Mouse (Mus musculus) ES-Bruce4 (cell line): ENCODE data around the gene Hsf4. TPM values are rescaled to one million over a fixed set of nuclear protein-coding genes. Genes with fewer than 3 reads are reported as not detected.

Source experiments
- H3K27ac ChIP-seq: 2 replicates; pipeline ENCODE4 v1.5.1; 2012; ENCODE audit warnings: low read length, inconsistent platforms; ENCODE audit not compliant: insufficient read depth
- H3K27me3 ChIP-seq: 2 replicates; pipeline ENCODE4 v1.6.1; 2012; ENCODE audit warnings: mild to moderate bottlenecking, low read length, inconsistent platforms; ENCODE audit not compliant: control insufficient read depth, poor library complexity, insufficient read depth, severe bottlenecking
- H3K36me3 ChIP-seq: 2 replicates; pipeline ENCODE4 v1.6.1; 2012; ENCODE audit warnings: inconsistent platforms, mild to moderate bottlenecking, low read length, moderate library complexity; ENCODE audit not compliant: control insufficient read depth, poor library complexity, insufficient read depth, severe bottlenecking
- H3K4me1 ChIP-seq: one replicate; pipeline ENCODE4 v1.8.1; 2011; ENCODE audit warnings: low read length; ENCODE audit not compliant: control insufficient read depth, insufficient read depth
- H3K4me3 ChIP-seq: 2 replicates; pipeline ENCODE4 v1.5.1; 2011; ENCODE audit warnings: low read depth, mild to moderate bottlenecking, low read length
- H3K9ac ChIP-seq: 2 replicates; pipeline ENCODE4 v1.6.1; 2012; ENCODE audit warnings: low read depth, mild to moderate bottlenecking, inconsistent platforms; ENCODE audit not compliant: poor library complexity, severe bottlenecking
- H3K9me3 ChIP-seq: replicated peaks from 2 replicates; pipeline ENCODE4 v1.6.1; 2012; ENCODE audit warnings: mild to moderate bottlenecking, low read length, inconsistent platforms; ENCODE audit not compliant: control insufficient read depth, poor library complexity, insufficient read depth, severe bottlenecking
- CTCF ChIP-seq: IDR thresholded peaks from one replicate; pipeline ENCODE4 v1.8.1; 2011; ENCODE audit warnings: low read depth, low read length
- EP300 ChIP-seq: IDR thresholded peaks from 2 replicates; pipeline ENCODE4 v1.6.1; 2011; ENCODE audit warnings: low read depth, low read length; ENCODE audit not compliant: insufficient read depth
- POLR2A ChIP-seq: IDR thresholded peaks from one replicate; pipeline ENCODE4 v1.8.1; 2011; ENCODE audit warnings: low read length; ENCODE audit not compliant: insufficient read depth
- polyA plus RNA-seq: library from polyadenylated mRNA; stranded (reverse); fragments of >200 nt; gene quantifications from 2 replicates; pipeline ENCODE4 v1.2.4, GENCODE M21; 2011; ENCODE audit warnings: low read depth; ENCODE audit not compliant: missing spikeins, insufficient read depth, insufficient read length

Hsf4 gene
- polyA plus RNA-seq, result 1.1 and 1.4 TPM in 2 replicates

- no peaks in the 10 kb centered on the region for H3K9me3 ChIP-seq
- H3K27ac ChIP-seq, result no peak within 1 kb of the TSS
- H3K36me3 ChIP-seq, result no peaks in the 10 kb centered on the region
- TF ChIP-seq EP300 (no peak), POLR2A (peak; percentile 29), CTCF (no peak)
- H3K4me3 ChIP-seq, result peak within 1 kb of the TSS; percentile 61
- peak within 1 kb of the TSS; percentile 54 for H3K9ac ChIP-seq
- H3K27me3 ChIP-seq, result peaks cover 18% of the 10 kb centered on the region
- peaks cover 2% of the 10 kb centered on the region for H3K4me1 ChIP-seq
These were observed at the start of gene Hsf4 for GRCm38 (mm10) chr8:105269461-105269947. Gene Hsf4 (plus strand): TSS chr8:105269801.

GRCm38 (mm10) chr8:105223850-105224249 lies 45.8 kb upstream of the Hsf4 start:
- peaks cover 2% of the 10 kb centered on the region for H3K4me1 ChIP-seq
- TF ChIP-seq EP300, result no peak
- no peak for TF ChIP-seq CTCF
- TF ChIP-seq POLR2A, result no peak

GRCm38 (mm10) chr8:105224413-105225271 lies 45.0 kb upstream of the Hsf4 start, which contains the start of gene D230025D16Rik:
Gene D230025D16Rik (plus strand): TSS chr8:105225145.
- peak within 1 kb of the TSS; percentile 48 for H3K27ac ChIP-seq
- TF ChIP-seq CTCF (no peak), EP300 (0 out of 2 replicates have a peak, but pooled peaks have one; percentile 29), POLR2A (peak; percentile 93)

More at GRCm38 (mm10) chr8:105223850-105224249, 45.8 kb upstream of the Hsf4 start:
- no peak overlapping the region for H3K4me3 ChIP-seq
- no peaks in the 10 kb centered on the region for H3K27me3 ChIP-seq
- H3K36me3 ChIP-seq, result no peaks in the 10 kb centered on the region
- H3K27ac ChIP-seq, result no peak overlapping the region
- peak overlapping the region; percentile 68; the same call in 1 of the 2 replicates for H3K9ac ChIP-seq
- no peaks in the 10 kb centered on the region for H3K9me3 ChIP-seq

GRCm38 (mm10) chr8:105225272-105225593 lies 44.4 kb upstream of the Hsf4 start:
- Histone ChIP-seq H3K9me3 (no peaks in the 10 kb centered on the region), H3K27me3 (no peaks in the 10 kb centered on the region), H3K9ac (peak overlapping the region; percentile 89), H3K36me3 (peaks cover 4% of the 10 kb centered on the region; the same call in 1 of the 2 replicates), H3K27ac (peak overlapping the region; percentile 35; the same call in 1 of the 2 replicates), H3K4me1 (peaks cover 2% of the 10 kb centered on the region), H3K4me3 (peak overlapping the region; percentile 78)
- TF ChIP-seq POLR2A (no peak), EP300 (no peak)

More at GRCm38 (mm10) chr8:105224413-105225271, 45.0 kb upstream of the Hsf4 start, which contains the start of gene D230025D16Rik:
- Histone ChIP-seq H3K36me3 (no peaks in the 10 kb centered on the region), H3K4me3 (peak within 1 kb of the TSS; percentile 79), H3K9me3 (no peaks in the 10 kb centered on the region), H3K4me1 (peaks cover 2% of the 10 kb centered on the region), H3K27me3 (no peaks in the 10 kb centered on the region), H3K9ac (peak within 1 kb of the TSS; percentile 89)

- TF ChIP-seq EP300 (no peak), POLR2A (no peak), CTCF (no peak)
- H3K27me3 ChIP-seq, result no peaks in the 10 kb centered on the region
- H3K4me3 ChIP-seq, result peak overlapping the region; percentile 78
- peak overlapping the region; percentile 89 for H3K9ac ChIP-seq
- H3K9me3 ChIP-seq, result no peaks in the 10 kb centered on the region
- peaks cover 2% of the 10 kb centered on the region for H3K4me1 ChIP-seq
- H3K36me3 ChIP-seq, result peaks cover 7% of the 10 kb centered on the region; the same call in 1 of the 2 replicates
- H3K27ac ChIP-seq, result no peak overlapping the region
These were observed 43.7 kb upstream of the Hsf4 start for GRCm38 (mm10) chr8:105225917-105226316.
